Mouse (Mus musculus): ENCODE data around the gene Spag4. TPM values are rescaled to one million over a fixed set of nuclear protein-coding genes. Genes with fewer than 3 reads are reported as not detected.

Spag4 gene
- polyA plus RNA-seq, 1 experiment from 2014 or later = 2.3 TPM

GRCm38 (mm10) chr2:156066126-156066525 is 1.2 kb downstream of the Spag4 start:
- 0 out of 2 replicates have a peak, but pooled peaks have one; percentile 2 for ATAC-seq (ENCODE audit: low read depth)
- Histone ChIP-seq H3K9ac (ENCODE audit: low read depth, low read length) (peak overlapping the region; percentile 85), H3K9me3 (ENCODE audit: control insufficient read depth, low read length) (no peaks in the 10 kb centered on the region), H3K4me1 (ENCODE audit: control insufficient read depth, insufficient read depth, low read length) (no peaks in the 10 kb centered on the region), H3K27me3 (replicated peaks; ENCODE audit: control insufficient read depth, insufficient read depth, low read length) (no peaks in the 10 kb centered on the region), H3K4me2 (ENCODE audit: low read depth, low read length) (peak overlapping the region; percentile 94), H3K36me3 (ENCODE audit: control insufficient read depth, insufficient read depth, low read length) (peaks cover 27% of the 10 kb centered on the region), H3K27ac (replicated peaks; ENCODE audit: low read depth, low read length) (no peak overlapping the region), H3K4me3 (ENCODE audit: low read depth, low read length) (peak overlapping the region; percentile 72)
- DNase-seq (ENCODE audit: low spot score) = no peak
- 30% methylated on average over 10 of the region's 10 CpGs for WGBS

GRCm38 (mm10) chr2:156067916-156068315 is 2.9 kb downstream of the Spag4 start:
- Histone ChIP-seq H3K27ac (replicated peaks; ENCODE audit: low read depth, low read length) (no peak overlapping the region), H3K27me3 (replicated peaks; ENCODE audit: control insufficient read depth, insufficient read depth, low read length) (no peaks in the 10 kb centered on the region)

GRCm38 (mm10) chr2:156071236-156071635 is 6.3 kb downstream of the Spag4 start:
- Histone ChIP-seq H3K9ac (ENCODE audit: low read depth, low read length) (no peak overlapping the region), H3K36me3 (ENCODE audit: control insufficient read depth, insufficient read depth, low read length) (peaks cover 78% of the 10 kb centered on the region), H3K4me3 (ENCODE audit: low read depth, low read length) (no peak overlapping the region), H3K9me3 (ENCODE audit: control insufficient read depth, low read length) (no peaks in the 10 kb centered on the region), H3K4me1 (ENCODE audit: control insufficient read depth, insufficient read depth, low read length) (no peaks in the 10 kb centered on the region), H3K27me3 (replicated peaks; ENCODE audit: control insufficient read depth, insufficient read depth, low read length) (no peaks in the 10 kb centered on the region), H3K27ac (replicated peaks; ENCODE audit: low read depth, low read length) (no peak overlapping the region), H3K4me2 (ENCODE audit: low read depth, low read length) (no peak overlapping the region)
- ATAC-seq (ENCODE audit: low read depth) (no peak), DNase-seq (ENCODE audit: low spot score) (no peak)
- WGBS = 94% methylated on average over 10 of the region's 10 CpGs

More at GRCm38 (mm10) chr2:156067916-156068315, 2.9 kb downstream of the Spag4 start:
- Histone ChIP-seq H3K9ac (ENCODE audit: low read depth, low read length) (no peak overlapping the region), H3K4me3 (ENCODE audit: low read depth, low read length) (no peak overlapping the region), H3K4me1 (ENCODE audit: control insufficient read depth, insufficient read depth, low read length) (no peaks in the 10 kb centered on the region), H3K36me3 (ENCODE audit: control insufficient read depth, insufficient read depth, low read length) (peaks cover 45% of the 10 kb centered on the region), H3K9me3 (ENCODE audit: control insufficient read depth, low read length) (no peaks in the 10 kb centered on the region), H3K4me2 (ENCODE audit: low read depth, low read length) (no peak overlapping the region)
- DNase-seq (ENCODE audit: low spot score) (no peak), ATAC-seq (ENCODE audit: low read depth) (no peak)
- 91% methylated on average over 10 of the region's 10 CpGs for WGBS

DNA sequence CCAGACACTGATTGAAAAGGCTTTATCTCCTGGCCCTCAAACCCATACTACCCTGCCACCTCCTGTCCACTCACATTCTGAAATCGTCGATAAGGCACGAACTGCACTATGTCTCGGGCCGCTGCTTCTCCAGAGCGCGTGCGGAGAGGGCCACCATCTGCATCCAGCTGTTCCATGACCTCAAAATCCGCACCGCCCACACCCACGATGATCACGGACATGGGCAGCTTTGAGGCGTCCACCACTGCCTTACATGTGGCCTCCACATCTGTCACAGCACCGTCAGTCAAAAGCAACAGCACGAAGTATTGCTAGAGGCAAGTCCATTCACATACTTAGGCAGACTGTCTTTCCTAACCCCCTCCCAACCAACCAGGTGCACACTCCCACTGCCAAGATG is 8.8 kb downstream of the Spag4 start:
- WGBS = 93% methylated on average over 15 of the region's 15 CpGs
- Histone ChIP-seq H3K27me3 (replicated peaks; ENCODE audit: control insufficient read depth, insufficient read depth, low read length) (no peaks in the 10 kb centered on the region), H3K9ac (ENCODE audit: low read depth, low read length) (no peak overlapping the region), H3K4me1 (ENCODE audit: control insufficient read depth, insufficient read depth, low read length) (no peaks in the 10 kb centered on the region), H3K4me2 (ENCODE audit: low read depth, low read length) (no peak overlapping the region), H3K4me3 (ENCODE audit: low read depth, low read length) (no peak overlapping the region), H3K27ac (replicated peaks; ENCODE audit: low read depth, low read length) (no peak overlapping the region), H3K36me3 (ENCODE audit: control insufficient read depth, insufficient read depth, low read length) (peaks cover 100% of the 10 kb centered on the region), H3K9me3 (ENCODE audit: control insufficient read depth, low read length) (no peaks in the 10 kb centered on the region)
- ATAC-seq (ENCODE audit: low read depth) (no peak), DNase-seq (ENCODE audit: low spot score) (no peak)

DNA sequence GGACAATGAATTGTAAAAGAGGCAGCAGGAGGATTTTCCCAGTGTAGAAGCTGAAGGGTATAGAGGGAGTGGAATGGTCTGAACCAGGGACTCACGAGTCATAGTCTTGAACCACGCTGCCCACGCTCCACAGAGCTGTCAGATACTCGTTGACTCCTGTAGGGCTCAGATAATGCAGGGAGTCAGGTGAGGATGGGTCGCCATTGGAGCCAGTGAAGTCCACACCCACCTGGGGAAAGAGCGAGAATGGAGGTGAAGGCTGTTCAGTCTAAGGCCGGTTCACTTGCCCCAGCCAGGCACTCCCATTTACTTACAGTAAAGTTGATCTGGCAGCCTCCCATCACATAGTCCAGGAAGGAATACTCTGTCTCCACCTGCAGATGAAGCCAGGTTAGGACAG is 12.5 kb downstream of the Spag4 start:
- H3K4me1 ChIP-seq (ENCODE audit: control insufficient read depth, insufficient read depth, low read length) = no peaks in the 10 kb centered on the region
- ATAC-seq (ENCODE audit: low read depth) (no peak), DNase-seq (ENCODE audit: low spot score) (no peak)
- 91% methylated on average over 7 of the region's 7 CpGs for WGBS
- no peaks in the 10 kb centered on the region for H3K9me3 ChIP-seq (ENCODE audit: control insufficient read depth, low read length)
- no peak overlapping the region for H3K9ac ChIP-seq (ENCODE audit: low read depth, low read length)
- no peak overlapping the region for H3K4me2 ChIP-seq (ENCODE audit: low read depth, low read length)
- no peak overlapping the region for H3K27ac ChIP-seq (replicated peaks; ENCODE audit: low read depth, low read length)
- no peak overlapping the region for H3K4me3 ChIP-seq (ENCODE audit: low read depth, low read length)
- H3K27me3 ChIP-seq (replicated peaks; ENCODE audit: control insufficient read depth, insufficient read depth, low read length) = no peaks in the 10 kb centered on the region
- H3K36me3 ChIP-seq (ENCODE audit: control insufficient read depth, insufficient read depth, low read length) = peaks cover 63% of the 10 kb centered on the region

DNA sequence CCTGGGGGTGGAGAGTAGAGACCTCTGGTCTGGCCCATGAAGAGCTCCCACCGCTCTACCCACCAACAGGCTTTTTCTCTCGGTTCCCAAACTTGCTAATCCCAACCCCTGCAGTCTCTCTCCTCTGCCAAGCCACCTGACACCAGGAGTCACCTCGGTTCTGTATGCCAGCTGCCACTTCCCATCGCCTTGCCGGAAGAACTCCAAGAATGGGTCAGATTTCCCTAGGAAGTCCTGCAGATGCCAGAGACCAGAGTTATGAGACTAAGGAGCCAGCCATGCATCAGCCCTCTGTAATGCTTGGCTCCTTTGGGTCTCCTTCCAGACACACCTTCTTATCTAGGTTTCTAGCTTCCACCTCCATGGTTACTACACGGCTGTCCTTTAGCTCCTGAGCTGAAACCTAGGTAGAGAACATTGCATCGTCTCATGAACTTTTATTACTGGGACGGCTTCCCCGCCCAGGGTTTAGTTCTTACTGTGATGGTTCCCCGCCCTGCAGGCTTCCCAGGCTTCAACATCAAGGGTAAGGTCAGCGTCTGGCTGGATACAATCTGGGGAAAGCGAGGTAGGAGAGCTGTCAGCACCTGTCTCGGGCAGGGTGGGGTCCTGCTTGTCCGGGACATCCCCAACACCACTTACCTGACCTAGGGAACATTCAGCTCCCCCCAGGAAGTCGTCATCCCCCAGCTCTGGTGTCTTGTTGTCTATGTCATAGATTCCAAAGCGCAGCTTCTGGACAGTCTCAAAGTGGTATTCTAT is 13.6 kb downstream of the Spag4 start:
- no peak for DNase-seq (ENCODE audit: low spot score)
- H3K36me3 ChIP-seq (ENCODE audit: control insufficient read depth, insufficient read depth, low read length) = peaks cover 51% of the 10 kb centered on the region

DNA sequence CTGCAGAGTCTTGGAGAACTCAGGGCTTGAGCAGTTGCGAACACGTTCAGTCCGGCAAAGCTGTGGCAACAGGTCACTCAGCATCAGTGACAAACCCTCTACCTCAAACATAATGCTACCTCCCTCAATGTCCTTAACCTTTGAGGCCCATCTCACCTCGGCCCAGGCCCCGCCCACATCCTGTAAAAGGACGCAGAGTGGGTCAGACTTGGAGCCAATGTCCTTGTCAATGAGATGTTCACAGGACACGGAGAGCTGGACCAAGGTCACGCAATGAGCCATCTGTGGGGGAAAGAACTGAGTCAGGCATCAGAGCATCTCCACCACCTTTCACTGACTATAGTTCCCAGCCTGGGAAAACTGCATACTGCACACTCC is 14.2 kb downstream of the Spag4 start:
- no peaks in the 10 kb centered on the region for H3K9me3 ChIP-seq (ENCODE audit: control insufficient read depth, low read length)
- no peak overlapping the region for H3K9ac ChIP-seq (ENCODE audit: low read depth, low read length)
- H3K4me2 ChIP-seq (ENCODE audit: low read depth, low read length) = no peak overlapping the region
- no peak overlapping the region for H3K4me3 ChIP-seq (ENCODE audit: low read depth, low read length)
- 84% methylated on average over 8 of the region's 8 CpGs for WGBS
- no peak overlapping the region for H3K27ac ChIP-seq (replicated peaks; ENCODE audit: low read depth, low read length)
- no peaks in the 10 kb centered on the region for H3K27me3 ChIP-seq (replicated peaks; ENCODE audit: control insufficient read depth, insufficient read depth, low read length)
- H3K36me3 ChIP-seq (ENCODE audit: control insufficient read depth, insufficient read depth, low read length) = peaks cover 46% of the 10 kb centered on the region
- DNase-seq (ENCODE audit: low spot score) = no peak
- ATAC-seq (ENCODE audit: low read depth) = no peak
- no peaks in the 10 kb centered on the region for H3K4me1 ChIP-seq (ENCODE audit: control insufficient read depth, insufficient read depth, low read length)

More for the DNA sequence above, 13.6 kb downstream of the Spag4 start:
- Histone ChIP-seq H3K27ac (replicated peaks; ENCODE audit: low read depth, low read length) (no peak overlapping the region), H3K4me3 (ENCODE audit: low read depth, low read length) (no peak overlapping the region), H3K4me2 (ENCODE audit: low read depth, low read length) (no peak overlapping the region), H3K4me1 (ENCODE audit: control insufficient read depth, insufficient read depth, low read length) (no peaks in the 10 kb centered on the region), H3K9ac (ENCODE audit: low read depth, low read length) (no peak overlapping the region), H3K9me3 (ENCODE audit: control insufficient read depth, low read length) (no peaks in the 10 kb centered on the region), H3K27me3 (replicated peaks; ENCODE audit: control insufficient read depth, insufficient read depth, low read length) (no peaks in the 10 kb centered on the region)
- ATAC-seq (ENCODE audit: low read depth) = no peak
- 91% methylated on average over 16 of the region's 16 CpGs for WGBS

- 42% methylated on average over 4 of the region's 4 CpGs for WGBS
- no peak for DNase-seq (ENCODE audit: low spot score)
- Histone ChIP-seq H3K27ac (replicated peaks; ENCODE audit: low read depth, low read length) (no peak overlapping the region), H3K9me3 (ENCODE audit: control insufficient read depth, low read length) (no peaks in the 10 kb centered on the region), H3K27me3 (replicated peaks; ENCODE audit: control insufficient read depth, insufficient read depth, low read length) (no peaks in the 10 kb centered on the region), H3K9ac (ENCODE audit: low read depth, low read length) (no peak overlapping the region), H3K4me2 (ENCODE audit: low read depth, low read length) (no peak overlapping the region), H3K36me3 (ENCODE audit: control insufficient read depth, insufficient read depth, low read length) (peaks cover 41% of the 10 kb centered on the region), H3K4me1 (ENCODE audit: control insufficient read depth, insufficient read depth, low read length) (no peaks in the 10 kb centered on the region), H3K4me3 (ENCODE audit: low read depth, low read length) (no peak overlapping the region)
- ATAC-seq (ENCODE audit: low read depth) = no peak
Observed at GRCm38 (mm10) chr2:156079674-156080073, 14.7 kb downstream of the Spag4 start.

GRCm38 (mm10) chr2:156080391-156080790 is 15.4 kb downstream of the Spag4 start:
- peaks cover 33% of the 10 kb centered on the region for H3K36me3 ChIP-seq (ENCODE audit: control insufficient read depth, insufficient read depth, low read length)
- no peak overlapping the region for H3K27ac ChIP-seq (replicated peaks; ENCODE audit: low read depth, low read length)
- 90% methylated on average over 7 of the region's 7 CpGs for WGBS
- no peak overlapping the region for H3K4me3 ChIP-seq (ENCODE audit: low read depth, low read length)
- H3K4me2 ChIP-seq (ENCODE audit: low read depth, low read length) = no peak overlapping the region
- no peaks in the 10 kb centered on the region for H3K9me3 ChIP-seq (ENCODE audit: control insufficient read depth, low read length)
- H3K27me3 ChIP-seq (replicated peaks; ENCODE audit: control insufficient read depth, insufficient read depth, low read length) = no peaks in the 10 kb centered on the region
- H3K9ac ChIP-seq (ENCODE audit: low read depth, low read length) = no peak overlapping the region
- H3K4me1 ChIP-seq (ENCODE audit: control insufficient read depth, insufficient read depth, low read length) = no peaks in the 10 kb centered on the region
- DNase-seq (ENCODE audit: low spot score) (no peak), ATAC-seq (ENCODE audit: low read depth) (no peak)
